Mouse (Mus musculus) neural tube, embryonic 15.5 days (tissue): ENCODE results near the gene Ptprk. TPM values are rescaled to one million over a fixed set of nuclear protein-coding genes. Genes with fewer than 3 reads are reported as not detected.

Experiments used
- ATAC-seq: fragments of 200-750 bp; cut with Nextera tagmentation; 2 replicates; pipeline ENCODE4 v1.8.0; 2017; ENCODE audit warnings: mild to moderate bottlenecking, moderate TSS enrichment, moderate library complexity; ENCODE audit not compliant: low FRiP score
- H3K27ac ChIP-seq: fragments of 300-500 bp; sonication (generic); replicated peaks from 2 replicates; pipeline ENCODE4 v1.5.1; 2015; ENCODE audit warnings: mild to moderate bottlenecking, inconsistent platforms
- H3K27me3 ChIP-seq: fragments of 300-500 bp; sonication (generic); replicated peaks from 2 replicates; pipeline ENCODE4 v1.6.1; 2015; ENCODE audit warnings: inconsistent platforms
- H3K36me3 ChIP-seq: fragments of 300-500 bp; sonication (generic); 2 replicates; pipeline ENCODE4 v1.6.1; 2015; ENCODE audit warnings: inconsistent platforms
- H3K4me1 ChIP-seq: fragments of 300-500 bp; sonication (generic); 2 replicates; pipeline ENCODE4 v1.6.1; 2015; ENCODE audit warnings: inconsistent platforms
- H3K4me2 ChIP-seq: fragments of 300-500 bp; sonication (generic); 2 replicates; pipeline ENCODE4 v1.6.1; 2015; ENCODE audit warnings: inconsistent platforms, mild to moderate bottlenecking, moderate library complexity
- H3K4me3 ChIP-seq: fragments of 300-500 bp; sonication (generic); replicated peaks from 2 replicates; pipeline ENCODE4 v1.5.1; 2015; ENCODE audit warnings: mild to moderate bottlenecking, inconsistent platforms
- H3K9ac ChIP-seq: fragments of 300-500 bp; sonication (generic); replicated peaks from 2 replicates; pipeline ENCODE4 v1.6.1; 2015; ENCODE audit warnings: mild to moderate bottlenecking, inconsistent platforms
- H3K9me3 ChIP-seq: fragments of 300-500 bp; sonication (generic); replicated peaks from 2 replicates; pipeline ENCODE4 v1.6.1; 2016; ENCODE audit warnings: inconsistent platforms
- WGBS: fragments of 180-500 bp; shearing (Covaris S2); methylation state at CpG from one replicate; pipeline ENCODE4 v1.1.7; 2015; ENCODE audit warnings: mixed read lengths; 5-methylcytosine and 5-hydroxymethylcytosine counted together
- polyA plus RNA-seq: library from polyadenylated mRNA; unstranded; fragments of >200 nt; fragmentation: Nextera tagmentation; extraction: Ambion mirVana; gene quantifications from 2 replicates; pipeline ENCODE4 v1.2.1, GENCODE M21; 2015

The Ptprk gene
- polyA plus RNA-seq, 1 experiment from 2014 or later: 32.7 TPM

DNA sequence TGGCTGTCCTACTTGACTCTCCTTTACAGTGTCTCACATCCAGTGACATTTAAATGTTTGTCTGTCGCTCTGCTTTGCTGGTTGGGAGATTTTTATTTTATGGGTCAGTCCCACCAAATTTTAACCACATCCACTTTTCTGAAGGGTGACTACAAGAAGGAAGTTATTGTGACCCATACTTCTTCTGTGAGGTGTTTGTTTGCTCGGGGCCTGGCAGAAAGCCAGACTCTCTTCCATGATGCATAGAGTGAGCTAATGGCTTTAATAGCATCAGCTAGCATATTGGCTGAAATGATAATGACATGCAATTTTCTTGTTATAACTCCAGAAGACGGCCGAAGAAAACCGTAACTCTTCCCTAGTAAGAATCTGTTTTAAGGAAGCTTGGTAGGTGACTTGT lies 119.0 kb downstream of the Ptprk start:
- Histone ChIP-seq H3K9me3 (no peaks in the 10 kb centered on the region), H3K27ac (no peak overlapping the region), H3K4me1 (no peaks in the 10 kb centered on the region), H3K36me3 (no peaks in the 10 kb centered on the region), H3K4me3 (no peak overlapping the region), H3K27me3 (no peaks in the 10 kb centered on the region), H3K9ac (no peak overlapping the region), H3K4me2 (no peak overlapping the region)
- 71% methylated on average over 5 of the region's 5 CpGs for WGBS
- no peak for ATAC-seq

DNA sequence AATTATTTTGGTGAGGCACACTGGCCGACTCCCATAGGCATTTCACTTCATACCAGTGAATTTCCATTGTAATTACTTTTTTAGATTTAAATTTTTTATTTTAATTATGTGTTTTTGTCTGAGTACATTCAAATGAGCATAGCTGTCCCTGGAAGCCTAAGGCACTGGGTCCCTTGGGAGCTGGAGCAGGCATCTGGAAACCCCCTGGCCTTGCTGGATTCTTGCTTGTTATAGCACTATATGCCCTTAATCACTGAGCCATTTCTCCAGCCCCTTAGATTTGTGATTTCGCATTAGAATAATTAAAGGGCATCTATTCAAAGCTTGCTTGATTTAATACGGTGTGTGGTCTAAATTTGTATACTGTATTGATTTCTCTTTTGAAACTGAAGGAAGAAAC lies 126.0 kb downstream of the Ptprk start:
- Histone ChIP-seq H3K36me3 (no peaks in the 10 kb centered on the region), H3K4me1 (no peaks in the 10 kb centered on the region), H3K27me3 (no peaks in the 10 kb centered on the region), H3K9me3 (no peaks in the 10 kb centered on the region), H3K9ac (no peak overlapping the region), H3K27ac (no peak overlapping the region), H3K4me2 (no peak overlapping the region), H3K4me3 (no peak overlapping the region)
- ATAC-seq: no peak
- 51% methylated on average over 3 of the region's 3 CpGs for WGBS

DNA sequence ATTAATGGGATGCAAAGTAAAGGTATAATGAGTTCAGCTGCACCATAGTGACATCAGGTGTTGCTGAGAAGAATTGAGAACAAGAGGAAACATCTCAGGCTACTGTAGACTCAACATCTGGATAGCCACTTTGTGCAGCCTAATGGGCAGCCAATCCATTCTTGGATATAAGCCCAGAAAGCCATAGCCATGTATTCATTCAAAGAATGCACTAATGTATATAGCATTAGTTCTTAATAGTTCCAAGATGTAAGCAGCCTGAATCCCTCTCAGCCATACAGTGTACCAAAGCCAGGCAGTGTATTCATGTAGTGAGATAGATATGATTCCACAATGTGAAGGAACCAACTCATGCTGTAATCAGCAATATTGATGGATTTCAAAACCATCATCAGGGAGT lies 134.8 kb downstream of the Ptprk start:
- Histone ChIP-seq H3K4me3 (no peak overlapping the region), H3K27me3 (no peaks in the 10 kb centered on the region), H3K9ac (no peak overlapping the region), H3K4me2 (no peak overlapping the region), H3K4me1 (no peaks in the 10 kb centered on the region), H3K9me3 (no peaks in the 10 kb centered on the region), H3K36me3 (no peaks in the 10 kb centered on the region), H3K27ac (no peak overlapping the region)
- no peak for ATAC-seq

DNA sequence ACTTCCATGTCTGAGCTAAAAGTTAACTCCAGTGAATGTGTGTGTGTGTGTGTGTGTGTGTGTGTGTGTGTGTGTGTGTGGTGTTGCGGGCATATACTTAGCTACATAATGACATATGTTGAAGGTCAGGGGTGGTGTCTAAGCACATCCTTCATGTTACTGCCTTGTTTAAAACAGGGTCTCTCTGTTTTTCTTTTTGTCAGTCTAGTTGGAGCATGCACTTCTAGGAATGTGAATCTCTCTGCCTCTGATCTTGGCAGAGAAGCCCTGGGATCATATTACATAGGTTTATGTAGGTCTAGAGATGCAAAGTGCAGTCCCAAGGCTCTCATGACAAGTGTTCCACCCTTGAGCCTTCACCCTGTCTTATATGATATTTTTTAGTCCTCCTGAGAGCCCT lies 137.5 kb downstream of the Ptprk start:
- WGBS: 100% methylated on average over 1 of the region's 1 CpGs
- Histone ChIP-seq H3K9me3 (no peaks in the 10 kb centered on the region), H3K4me2 (no peak overlapping the region), H3K27ac (no peak overlapping the region), H3K4me1 (no peaks in the 10 kb centered on the region), H3K4me3 (no peak overlapping the region), H3K27me3 (no peaks in the 10 kb centered on the region), H3K9ac (no peak overlapping the region), H3K36me3 (no peaks in the 10 kb centered on the region)
- no peak for ATAC-seq

DNA sequence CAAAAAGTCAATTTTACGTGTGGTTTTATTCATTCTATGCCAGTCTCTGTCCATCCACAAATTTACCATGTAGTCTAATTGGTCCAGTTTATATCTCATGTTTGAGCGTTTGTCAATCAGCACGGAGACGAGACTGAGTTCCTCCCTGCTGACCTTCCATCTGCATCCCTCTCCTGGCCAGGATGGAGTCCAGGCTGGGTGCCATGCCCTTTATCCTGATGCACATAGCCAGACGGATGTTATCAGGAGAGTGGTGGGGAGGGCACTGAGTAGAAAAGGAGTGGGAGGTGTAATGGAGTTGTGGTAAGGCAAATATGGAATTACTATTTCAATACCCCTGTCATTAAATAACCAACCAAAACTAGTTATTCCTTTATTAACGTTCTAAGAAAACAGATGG lies 140.5 kb downstream of the Ptprk start:
- no peak overlapping the region for H3K9ac ChIP-seq
- no peak for ATAC-seq
- no peak overlapping the region for H3K4me3 ChIP-seq
- no peaks in the 10 kb centered on the region for H3K4me1 ChIP-seq
- H3K9me3 ChIP-seq: no peaks in the 10 kb centered on the region
- H3K36me3 ChIP-seq: no peaks in the 10 kb centered on the region
- no peak overlapping the region for H3K4me2 ChIP-seq
- H3K27me3 ChIP-seq: no peaks in the 10 kb centered on the region
- 85% methylated on average over 6 of the region's 6 CpGs for WGBS
- H3K27ac ChIP-seq: no peak overlapping the region

DNA sequence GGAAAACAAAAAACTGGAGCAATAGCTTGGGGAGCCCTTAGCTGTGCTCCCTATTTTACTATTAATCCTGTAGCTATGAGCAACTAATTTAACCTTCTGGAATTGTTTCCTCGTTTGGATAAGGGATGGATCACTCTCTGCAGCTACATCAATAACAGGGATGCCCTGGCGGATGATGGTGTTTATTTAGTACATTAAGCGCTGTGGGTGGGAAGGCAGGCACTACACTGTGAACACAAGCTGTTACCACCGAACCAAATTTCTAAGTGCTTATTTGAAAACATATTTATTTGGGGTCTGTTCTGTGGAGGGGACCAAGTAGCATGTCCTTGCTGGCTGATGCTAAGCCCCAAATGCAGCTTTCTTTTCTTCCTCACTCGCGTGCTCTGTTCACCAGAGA lies 149.0 kb downstream of the Ptprk start:
- no peak overlapping the region for H3K4me3 ChIP-seq
- H3K4me1 ChIP-seq: peaks cover 19% of the 10 kb centered on the region
- ATAC-seq: peak; percentile 80
- no peak overlapping the region for H3K4me2 ChIP-seq
- WGBS: 40% methylated on average over 6 of the region's 6 CpGs
- H3K9me3 ChIP-seq: no peaks in the 10 kb centered on the region
- no peak overlapping the region for H3K9ac ChIP-seq
- no peaks in the 10 kb centered on the region for H3K36me3 ChIP-seq
- H3K27ac ChIP-seq: 0 out of 2 replicates have a peak overlapping the region, but pooled peaks have one; percentile 33
- H3K27me3 ChIP-seq: no peaks in the 10 kb centered on the region

DNA sequence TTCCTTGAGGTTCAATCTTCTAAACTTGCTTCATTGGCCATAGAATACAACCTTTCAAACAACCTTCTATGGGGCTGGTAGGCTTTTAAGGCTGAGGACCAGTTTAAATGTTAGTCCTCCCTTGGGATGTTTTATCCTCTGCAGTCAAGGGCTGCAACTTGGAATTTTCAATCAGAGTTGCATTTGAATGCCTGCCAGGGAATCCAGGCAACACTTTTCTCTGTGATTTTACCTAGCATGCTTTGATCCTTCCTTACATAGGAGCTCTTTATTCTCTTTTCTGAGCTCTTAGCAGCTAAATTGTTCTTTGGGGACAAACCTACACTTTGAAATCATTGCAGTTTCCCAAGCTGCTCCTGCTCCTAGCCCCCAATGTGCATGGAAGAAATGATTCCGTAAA lies 149.8 kb downstream of the Ptprk start:
- ATAC-seq: no peak
- no peaks in the 10 kb centered on the region for H3K27me3 ChIP-seq
- no peaks in the 10 kb centered on the region for H3K36me3 ChIP-seq
- H3K4me3 ChIP-seq: no peak overlapping the region
- no peaks in the 10 kb centered on the region for H3K9me3 ChIP-seq
- H3K27ac ChIP-seq: 0 out of 2 replicates have a peak overlapping the region, but pooled peaks have one; percentile 41
- H3K9ac ChIP-seq: no peak overlapping the region
- WGBS: 70% methylated on average over 1 of the region's 1 CpGs
- no peak overlapping the region for H3K4me2 ChIP-seq
- H3K4me1 ChIP-seq: peaks cover 19% of the 10 kb centered on the region

DNA sequence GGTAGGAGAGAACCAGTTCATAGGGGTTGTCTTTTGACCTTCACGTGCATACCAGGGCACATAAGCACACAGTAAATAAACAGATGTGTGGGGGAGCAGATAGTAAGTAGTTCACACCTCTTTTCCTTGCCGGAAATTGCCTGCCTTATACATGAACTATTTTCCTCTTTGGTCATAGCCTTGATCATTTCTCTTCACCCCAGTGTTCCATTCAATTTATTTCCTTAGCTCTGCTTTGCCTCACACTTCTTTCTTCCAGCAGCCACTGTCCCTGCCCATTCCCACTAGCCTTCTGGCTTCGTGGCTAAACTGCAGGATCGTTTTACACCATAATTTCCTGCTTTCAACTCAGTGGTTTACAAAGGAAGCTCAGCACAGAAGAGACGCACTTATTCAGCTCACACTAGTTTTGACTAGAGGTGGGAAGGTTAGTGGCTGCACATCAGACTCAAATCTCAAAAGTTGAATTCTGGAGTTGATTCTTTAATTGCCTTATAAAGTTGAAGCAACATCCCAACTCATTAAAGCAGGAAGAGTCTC lies 151.0 kb downstream of the Ptprk start:
- Histone ChIP-seq H3K9ac (no peak overlapping the region), H3K9me3 (no peaks in the 10 kb centered on the region), H3K27me3 (no peaks in the 10 kb centered on the region), H3K27ac (no peak overlapping the region), H3K4me1 (peaks cover 19% of the 10 kb centered on the region), H3K4me2 (no peak overlapping the region), H3K4me3 (no peak overlapping the region), H3K36me3 (no peaks in the 10 kb centered on the region)
- 24% methylated on average over 5 of the region's 5 CpGs for WGBS
- no peak for ATAC-seq

DNA sequence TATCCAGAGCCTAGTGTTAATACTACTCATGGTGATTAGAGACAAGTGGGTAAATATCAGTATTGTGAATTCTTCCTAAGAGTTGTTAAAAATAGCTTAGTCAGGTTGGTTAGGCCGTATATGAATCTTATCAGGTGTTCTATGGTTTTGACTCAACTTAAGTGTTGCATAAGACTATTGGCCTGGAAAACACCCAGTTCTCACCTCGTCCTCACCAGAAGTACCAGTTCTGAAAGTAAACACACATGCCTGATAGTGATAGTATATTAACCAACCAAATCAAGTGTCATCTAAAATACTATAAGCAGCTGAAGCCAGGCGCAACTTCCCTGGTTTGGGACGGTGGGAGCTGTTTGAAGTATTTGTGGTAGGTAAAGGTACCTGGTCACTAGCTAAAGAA lies 153.1 kb downstream of the Ptprk start:
- ATAC-seq: no peak
- Histone ChIP-seq H3K36me3 (no peaks in the 10 kb centered on the region), H3K9me3 (no peaks in the 10 kb centered on the region), H3K4me1 (peaks cover 22% of the 10 kb centered on the region), H3K4me2 (no peak overlapping the region), H3K9ac (no peak overlapping the region), H3K27ac (no peak overlapping the region), H3K4me3 (no peak overlapping the region), H3K27me3 (no peaks in the 10 kb centered on the region)
- 91% methylated on average over 4 of the region's 4 CpGs for WGBS

DNA sequence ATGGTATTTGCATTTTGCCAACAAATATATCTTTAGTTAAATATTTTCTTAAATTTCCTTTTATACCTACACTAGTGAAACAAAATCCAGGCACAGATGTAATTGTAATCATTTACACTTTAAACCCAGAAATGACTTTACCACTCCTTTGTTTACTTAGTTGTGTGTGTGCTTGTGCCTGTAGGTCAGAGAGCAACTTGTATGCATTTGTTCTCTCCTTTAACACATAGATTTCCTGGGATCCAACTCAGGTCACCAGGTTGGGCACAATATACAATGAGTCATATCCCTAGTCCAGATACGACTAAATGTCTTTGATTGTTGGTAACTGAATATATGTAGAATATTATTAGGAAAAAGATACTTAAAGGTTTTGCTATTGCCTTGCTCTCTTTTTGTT lies 153.6 kb downstream of the Ptprk start:
- no peaks in the 10 kb centered on the region for H3K36me3 ChIP-seq
- H3K27ac ChIP-seq: no peak overlapping the region
- no peak overlapping the region for H3K4me3 ChIP-seq
- no peak for ATAC-seq
- no peak overlapping the region for H3K9ac ChIP-seq
- no peaks in the 10 kb centered on the region for H3K9me3 ChIP-seq
- H3K4me2 ChIP-seq: no peak overlapping the region
- WGBS: 79% methylated on average over 1 of the region's 1 CpGs
- H3K4me1 ChIP-seq: peaks cover 22% of the 10 kb centered on the region
- H3K27me3 ChIP-seq: no peaks in the 10 kb centered on the region

DNA sequence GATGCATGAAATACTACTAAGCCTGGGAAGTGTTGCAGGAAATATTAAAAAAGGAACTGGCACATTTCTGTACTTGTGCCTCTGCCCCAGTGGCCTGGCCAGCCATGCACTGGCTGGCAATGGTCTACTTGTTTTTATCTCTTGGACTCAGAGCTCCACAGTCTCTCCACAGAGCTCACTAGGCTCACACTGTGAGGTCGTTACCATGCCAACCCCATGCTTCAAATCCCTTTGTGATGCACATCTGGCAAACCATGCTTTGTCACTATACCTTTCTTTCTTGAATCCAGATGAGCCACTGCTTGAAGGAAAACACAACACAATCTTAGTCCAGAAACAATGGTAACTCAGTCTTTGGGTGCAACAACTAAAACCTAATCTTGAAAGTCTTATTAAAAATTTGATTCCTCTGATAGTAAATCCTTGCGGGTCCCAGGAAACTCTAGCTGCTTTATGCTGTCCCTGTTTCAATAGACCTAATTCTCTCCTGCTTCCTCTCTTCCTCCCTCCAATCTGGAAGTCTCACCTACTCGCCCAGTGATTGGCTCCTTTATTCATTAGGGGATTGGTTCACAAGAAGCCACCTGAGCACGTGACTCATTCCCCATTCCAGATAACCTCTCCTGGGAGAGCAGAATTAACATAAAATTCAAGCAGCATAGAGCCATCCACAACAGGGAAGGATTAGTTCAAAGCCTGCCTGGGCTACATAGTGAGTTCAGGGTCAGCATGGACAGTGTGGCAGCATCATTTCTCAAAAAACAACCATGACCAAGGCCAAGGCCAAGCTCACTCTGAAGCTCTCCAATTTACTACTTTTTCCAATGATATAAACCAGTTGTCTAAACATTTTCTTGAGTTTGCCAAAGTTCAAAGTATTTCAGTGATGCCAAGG lies 157.9 kb downstream of the Ptprk start:
- WGBS: 39% methylated on average over 4 of the region's 4 CpGs
- no peaks in the 10 kb centered on the region for H3K27me3 ChIP-seq
- H3K4me2 ChIP-seq: no peak overlapping the region
- no peaks in the 10 kb centered on the region for H3K36me3 ChIP-seq
- peak; percentile 53; the same call in 1 of the 2 replicates for ATAC-seq
- H3K4me1 ChIP-seq: 0 out of 2 replicates have a peak, but pooled peaks cover 3% of the 10 kb centered on the region
- no peak overlapping the region for H3K27ac ChIP-seq
- no peak overlapping the region for H3K9ac ChIP-seq
- no peak overlapping the region for H3K4me3 ChIP-seq
- no peaks in the 10 kb centered on the region for H3K9me3 ChIP-seq

DNA sequence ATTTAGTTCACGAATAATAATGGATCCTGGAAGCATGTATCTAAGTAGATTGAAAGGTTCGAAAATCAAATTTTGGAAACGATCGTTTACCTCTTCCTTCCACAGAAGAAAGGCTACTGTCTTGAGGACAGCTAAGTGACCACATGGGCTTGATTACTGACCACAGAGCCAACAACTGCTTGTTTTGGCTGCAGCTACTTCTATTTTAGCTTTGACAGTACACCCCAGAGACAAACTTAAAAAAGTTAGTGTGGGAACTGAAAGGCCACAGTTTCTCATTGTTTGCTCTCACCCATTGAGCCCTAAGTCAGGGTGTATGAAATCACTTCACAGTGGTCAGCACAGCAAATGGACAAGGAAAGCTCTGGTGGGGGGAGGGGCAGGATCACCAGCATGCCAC lies 174.4 kb downstream of the Ptprk start:
- Histone ChIP-seq H3K36me3 (no peaks in the 10 kb centered on the region), H3K4me3 (no peak overlapping the region), H3K4me2 (no peak overlapping the region), H3K4me1 (0 out of 2 replicates have a peak, but pooled peaks cover 6% of the 10 kb centered on the region), H3K27ac (no peak overlapping the region), H3K27me3 (no peaks in the 10 kb centered on the region), H3K9ac (no peak overlapping the region), H3K9me3 (no peaks in the 10 kb centered on the region)
- WGBS: 92% methylated on average over 4 of the region's 4 CpGs
- no peak for ATAC-seq
